Mouse (Mus musculus) adrenal gland, adult (tissue): Measurements from ENCODE around the gene Sapcd2.

Experiments
- DNase-seq, 2 experiments: peaks; one replicate each; pipeline ENCODE4 v3.0.0; 2022 to 2023; ENCODE audit warnings: low spot score in 1 of 2; ENCODE audit not compliant: inconsistent age in 2 of 2

The Sapcd2 gene

DNA sequence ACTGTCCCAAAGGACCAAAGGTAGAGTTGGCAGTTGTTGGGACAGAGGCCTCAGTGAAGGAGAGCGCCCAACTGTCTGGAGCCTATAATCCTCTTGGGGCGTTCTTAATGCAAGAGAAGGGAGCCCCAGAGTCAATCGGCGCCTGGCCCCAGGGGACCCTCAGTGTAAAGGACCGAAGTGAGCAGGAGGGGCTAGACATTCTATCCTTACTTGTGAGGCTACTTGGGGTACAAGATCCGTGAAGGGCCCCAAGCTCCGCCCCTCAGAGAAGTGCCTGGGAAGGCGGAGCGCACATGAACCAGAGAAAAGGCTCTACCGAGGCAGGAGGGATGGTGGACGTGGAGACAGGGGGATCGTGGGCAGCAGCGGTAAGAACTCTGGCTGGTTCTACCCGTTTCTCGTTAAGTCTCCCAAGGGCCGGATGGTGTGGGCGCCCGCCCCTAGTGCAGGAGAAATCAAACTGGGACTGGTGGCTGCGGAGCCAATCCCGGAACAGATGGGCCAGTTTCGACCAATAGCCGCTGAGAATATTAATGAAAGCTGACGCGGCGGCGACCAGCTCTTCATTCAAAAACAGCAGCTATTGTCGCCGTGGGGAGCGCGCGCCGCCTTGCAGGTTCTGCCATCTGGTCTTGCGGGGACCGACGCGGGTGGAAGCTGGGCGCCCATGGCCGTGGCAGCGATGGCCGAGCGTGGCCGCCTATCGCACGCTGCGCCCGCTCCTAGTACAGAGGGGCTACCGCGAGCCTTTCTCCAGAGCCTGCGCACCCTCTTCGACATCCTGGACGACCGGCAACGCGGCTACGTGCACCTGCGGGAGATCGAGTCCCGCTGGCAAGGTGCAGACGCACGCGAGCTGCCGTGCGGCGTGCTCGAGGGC lies at the start of gene Sapcd2:
Gene Sapcd2 (plus strand): TSS at position 558 of the 880 bp plus-strand sequence.
- DNase-seq: peak; percentile 86 to 94

DNA sequence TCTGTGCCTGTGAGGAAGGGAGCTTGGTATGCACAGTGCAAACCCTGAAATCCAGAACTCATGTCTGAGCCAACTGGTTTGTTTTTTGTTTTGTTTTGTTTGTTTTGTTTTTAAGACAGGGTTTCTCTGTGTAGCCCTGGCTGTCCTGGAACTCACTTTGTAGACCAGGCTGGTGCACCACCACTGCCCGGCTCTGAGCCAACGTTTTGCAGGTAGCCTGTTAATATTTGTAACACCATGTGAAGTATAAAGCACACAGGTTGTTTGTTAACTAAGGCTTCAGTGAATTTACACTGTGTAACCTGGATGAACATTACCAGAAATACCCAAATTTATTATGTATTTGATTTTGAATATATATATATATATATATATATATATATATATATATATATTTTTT lies 46.1 kb upstream of the Sapcd2 start:
- no peak for DNase-seq

DNA sequence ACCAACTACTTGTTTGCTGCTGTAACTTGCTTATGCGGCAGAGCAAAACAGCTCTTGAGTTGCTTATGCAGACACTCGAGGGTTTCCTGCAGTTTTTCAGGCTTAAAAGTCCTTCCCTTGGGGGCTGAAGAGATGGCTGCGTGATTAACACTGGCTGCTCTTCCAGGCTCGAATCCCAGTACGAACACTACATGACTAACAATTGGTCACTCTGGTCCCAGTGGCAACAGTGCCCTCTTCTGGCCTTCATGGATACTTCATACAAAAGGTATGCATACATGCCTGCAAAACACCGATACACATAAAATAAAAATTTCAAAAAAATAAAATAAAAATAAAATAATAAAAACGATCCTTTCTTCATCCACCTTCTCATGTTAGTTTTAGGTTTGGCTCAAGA lies 43.7 kb upstream of the Sapcd2 start:
- peak in 1 of 2 experiments; percentile 65 for DNase-seq

DNA sequence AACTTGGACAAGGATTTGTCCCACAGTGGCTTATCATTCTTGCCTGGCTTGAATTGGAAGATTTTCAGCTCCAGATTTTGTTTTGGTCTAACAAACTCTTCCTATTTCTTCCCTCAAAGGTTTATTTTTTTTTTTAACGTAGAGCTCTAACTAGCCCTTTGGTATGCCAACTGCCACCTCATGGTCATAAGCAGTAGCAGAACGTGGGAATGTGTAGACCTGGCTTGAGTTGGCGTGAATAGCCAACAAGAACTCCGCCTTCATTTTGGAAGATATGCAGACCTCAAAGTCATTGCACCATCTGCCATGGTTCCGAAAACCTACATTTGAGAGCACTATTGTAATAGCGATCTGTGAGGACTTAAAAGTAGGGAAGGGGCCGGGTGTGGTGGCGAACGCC lies 40.7 kb upstream of the Sapcd2 start:
- DNase-seq: peak in 1 of 2 experiments; percentile 32

DNA sequence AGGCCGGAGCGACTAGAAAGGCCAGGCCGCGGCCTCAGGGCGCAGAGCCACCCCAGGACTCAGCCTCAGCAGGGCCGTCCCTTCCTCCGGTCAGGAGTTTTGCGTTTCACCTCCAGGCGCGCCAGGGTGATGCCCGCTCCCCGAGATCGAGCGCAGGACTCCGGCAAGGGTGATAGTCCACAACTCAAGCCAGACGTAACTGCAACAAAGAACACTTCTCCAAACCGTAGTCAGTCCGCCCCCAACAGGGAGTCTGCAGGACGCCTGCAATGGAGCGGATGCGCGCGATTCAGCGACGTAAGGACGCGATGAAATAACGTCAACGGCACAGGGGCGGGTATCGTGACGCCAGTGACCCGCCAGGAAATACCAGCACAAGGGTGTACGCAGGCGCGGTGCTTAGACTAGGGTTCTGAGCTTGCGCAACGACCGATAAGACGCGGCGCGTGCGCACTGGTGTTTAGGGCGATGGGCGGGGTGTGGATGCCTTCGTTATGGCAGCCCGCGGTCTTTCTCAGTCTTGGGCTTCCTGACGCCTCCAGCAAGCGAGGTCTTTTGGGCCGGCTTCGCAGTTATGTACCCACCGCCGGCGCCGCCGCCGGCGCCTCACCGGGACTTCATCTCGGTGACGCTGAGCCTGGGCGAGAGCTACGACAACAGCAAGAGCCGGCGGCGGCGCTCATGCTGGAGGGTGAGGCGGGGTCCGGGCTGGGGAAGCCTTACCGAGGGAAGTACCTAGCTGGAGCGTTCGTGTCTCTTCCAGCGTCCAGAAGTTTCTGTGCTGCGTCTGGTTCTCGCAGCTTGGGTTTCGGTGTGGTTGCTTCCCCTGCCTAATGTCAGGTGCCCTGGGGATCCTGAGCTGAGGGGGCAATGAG lies 39.6 kb upstream of the Sapcd2 start, which contains the start of gene Man1b1:
Gene Man1b1 (plus strand): TSS at position 53 of the 875 bp plus-strand sequence.
- peak; percentile 99 to 100 for DNase-seq

DNA sequence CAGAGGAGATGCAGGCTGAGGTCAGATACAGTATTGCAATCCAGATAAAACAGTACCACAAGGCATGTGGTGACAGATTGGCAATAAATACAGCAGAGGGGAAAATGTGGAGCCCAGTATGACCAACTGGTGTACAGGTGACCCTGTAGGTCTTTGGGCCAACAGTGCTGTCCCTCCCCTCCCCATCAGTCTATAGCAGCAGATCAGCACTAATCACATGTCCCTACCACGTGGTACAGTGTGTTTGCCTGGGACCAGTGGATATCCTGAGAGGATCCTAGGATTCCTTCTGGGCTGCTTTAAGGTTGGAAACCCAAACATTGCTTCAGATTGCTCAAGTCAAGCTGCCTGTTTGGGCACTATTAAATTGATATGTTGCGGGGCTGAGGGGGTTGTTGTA lies 38.6 kb upstream of the Sapcd2 start:
- DNase-seq: peak in 1 of 2 experiments; percentile 27

DNA sequence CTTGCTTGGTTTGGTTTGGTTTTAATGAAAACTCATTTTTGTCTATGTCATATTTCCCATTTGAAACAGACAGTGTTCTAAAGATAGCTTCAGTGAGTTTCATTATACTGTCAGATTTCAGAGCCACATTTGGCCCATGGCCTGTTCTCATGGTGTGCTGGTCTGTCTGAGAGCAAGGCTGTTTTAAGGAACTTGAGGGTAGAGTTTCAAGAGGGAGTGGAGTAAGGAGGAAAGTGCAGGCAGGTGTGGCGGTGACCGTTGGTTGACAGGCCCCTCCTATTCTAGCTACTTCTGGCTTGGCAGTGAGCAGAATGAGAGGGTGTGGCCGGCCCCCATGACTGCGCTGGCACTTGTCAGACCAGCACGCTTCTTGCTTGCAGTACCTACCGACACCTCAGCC lies 33.8 kb upstream of the Sapcd2 start:
- DNase-seq: no peak

DNA sequence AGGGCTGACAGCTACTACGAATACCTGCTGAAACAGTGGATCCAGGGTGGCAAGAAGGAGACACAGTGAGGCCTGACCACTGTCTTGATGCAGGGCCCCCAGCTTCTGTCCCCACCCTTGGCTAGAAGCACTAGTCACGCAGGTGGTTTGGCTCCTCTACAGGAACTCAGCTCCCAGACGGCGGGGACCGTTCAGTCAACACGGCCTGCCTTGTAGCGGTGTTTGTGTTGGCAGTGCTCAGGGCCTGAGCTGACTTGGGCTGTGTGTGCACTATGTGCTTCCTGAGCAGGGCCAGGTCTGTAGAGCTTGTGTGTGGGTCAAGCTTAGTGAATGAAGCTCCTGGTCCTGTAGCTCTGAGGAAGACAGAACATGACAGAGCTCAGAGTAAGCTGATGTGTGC lies 24.0 kb upstream of the Sapcd2 start:
- DNase-seq: no peak

DNA sequence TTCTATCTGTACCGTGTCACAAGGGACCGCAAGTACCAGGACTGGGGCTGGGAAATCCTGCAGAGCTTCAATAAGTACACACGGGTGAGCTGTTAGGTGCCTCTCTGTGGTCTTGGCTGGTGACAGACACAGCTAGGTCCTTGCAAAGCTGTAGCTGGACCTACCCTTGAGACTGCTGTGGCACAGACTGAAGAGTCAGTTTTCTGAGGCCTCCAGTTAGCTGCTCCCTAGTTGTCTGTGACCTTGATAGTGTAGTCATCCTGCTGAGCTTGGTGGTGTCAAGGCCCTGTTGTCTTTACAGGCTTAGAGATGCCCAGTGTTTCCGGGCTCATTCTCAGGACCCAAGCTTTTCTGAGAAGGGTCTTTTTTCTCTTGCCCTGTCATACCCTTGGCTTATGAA lies 22.6 kb upstream of the Sapcd2 start:
- peak; percentile 70 to 86 for DNase-seq

DNA sequence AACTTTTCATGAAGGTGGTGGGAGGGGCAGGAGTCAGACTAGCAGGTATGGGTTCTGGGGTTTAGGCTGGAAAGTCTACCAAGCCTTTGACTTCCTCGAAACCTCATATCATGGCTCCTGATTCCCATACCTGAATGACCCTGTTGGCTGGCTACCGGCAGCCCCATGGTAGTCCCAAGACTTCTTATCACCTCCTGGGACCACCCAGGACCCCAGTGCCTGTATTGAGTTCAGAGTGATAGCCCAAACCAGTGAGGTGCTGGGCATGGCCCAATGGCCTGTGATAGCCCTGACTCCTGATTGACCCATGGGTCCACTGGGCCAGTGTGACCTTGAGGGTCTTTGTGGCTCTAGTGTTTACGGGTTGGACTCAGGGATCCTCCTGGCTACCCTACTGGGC lies 21.4 kb upstream of the Sapcd2 start:
- no peak for DNase-seq

DNA sequence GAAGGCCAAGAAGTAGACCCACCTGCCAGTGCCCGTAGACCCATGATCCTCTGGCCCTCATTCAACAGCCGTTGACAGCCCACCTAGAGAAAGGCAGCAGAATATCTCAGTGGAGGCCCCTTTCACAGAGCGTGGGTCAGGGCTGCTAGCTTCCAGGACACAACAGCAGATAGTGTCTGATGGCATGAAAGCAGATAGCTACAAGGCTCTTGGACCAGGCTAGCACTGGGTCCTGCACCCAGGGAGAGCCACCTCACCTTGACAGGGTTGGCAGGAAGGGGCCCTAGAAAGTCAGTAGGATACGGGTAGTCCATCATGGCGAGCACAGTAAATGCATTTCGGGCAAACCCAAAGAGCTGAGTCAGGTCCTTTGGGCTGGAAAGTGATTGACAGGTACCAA lies 17.9 kb upstream of the Sapcd2 start:
- no peak for DNase-seq

DNA sequence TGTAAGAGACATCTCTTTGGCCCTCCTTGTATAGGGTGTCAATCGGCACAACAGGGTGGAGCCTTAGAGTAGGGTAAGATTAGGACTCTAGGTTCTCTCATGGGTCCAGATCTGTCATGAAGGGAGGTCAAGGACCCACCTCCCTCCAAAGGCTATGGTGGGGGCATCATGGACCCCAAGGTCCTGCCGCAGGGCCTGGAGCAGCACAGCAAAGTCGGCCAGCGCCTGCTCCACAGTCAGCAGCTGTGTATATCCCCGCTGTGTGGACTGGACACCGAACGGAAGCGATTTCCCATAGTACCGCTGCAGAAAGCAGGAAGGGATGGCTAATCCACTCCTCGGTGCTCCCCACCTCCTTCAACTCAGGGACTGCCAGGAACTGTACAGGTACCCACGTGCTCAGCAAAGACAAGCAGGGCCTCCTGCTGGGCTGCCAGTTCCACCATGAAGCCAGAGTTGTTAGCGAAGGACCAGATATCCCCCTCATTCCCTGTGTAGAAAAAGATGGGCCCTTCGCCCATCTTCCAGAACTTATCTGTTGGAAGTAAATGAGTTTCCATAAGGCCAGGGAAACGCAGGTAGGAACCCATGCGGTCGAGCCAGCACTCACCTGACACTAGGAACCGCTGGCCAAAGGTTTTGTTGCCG lies 16.6 kb upstream of the Sapcd2 start:
- peak in 1 of 2 experiments; percentile 39 for DNase-seq

DNA sequence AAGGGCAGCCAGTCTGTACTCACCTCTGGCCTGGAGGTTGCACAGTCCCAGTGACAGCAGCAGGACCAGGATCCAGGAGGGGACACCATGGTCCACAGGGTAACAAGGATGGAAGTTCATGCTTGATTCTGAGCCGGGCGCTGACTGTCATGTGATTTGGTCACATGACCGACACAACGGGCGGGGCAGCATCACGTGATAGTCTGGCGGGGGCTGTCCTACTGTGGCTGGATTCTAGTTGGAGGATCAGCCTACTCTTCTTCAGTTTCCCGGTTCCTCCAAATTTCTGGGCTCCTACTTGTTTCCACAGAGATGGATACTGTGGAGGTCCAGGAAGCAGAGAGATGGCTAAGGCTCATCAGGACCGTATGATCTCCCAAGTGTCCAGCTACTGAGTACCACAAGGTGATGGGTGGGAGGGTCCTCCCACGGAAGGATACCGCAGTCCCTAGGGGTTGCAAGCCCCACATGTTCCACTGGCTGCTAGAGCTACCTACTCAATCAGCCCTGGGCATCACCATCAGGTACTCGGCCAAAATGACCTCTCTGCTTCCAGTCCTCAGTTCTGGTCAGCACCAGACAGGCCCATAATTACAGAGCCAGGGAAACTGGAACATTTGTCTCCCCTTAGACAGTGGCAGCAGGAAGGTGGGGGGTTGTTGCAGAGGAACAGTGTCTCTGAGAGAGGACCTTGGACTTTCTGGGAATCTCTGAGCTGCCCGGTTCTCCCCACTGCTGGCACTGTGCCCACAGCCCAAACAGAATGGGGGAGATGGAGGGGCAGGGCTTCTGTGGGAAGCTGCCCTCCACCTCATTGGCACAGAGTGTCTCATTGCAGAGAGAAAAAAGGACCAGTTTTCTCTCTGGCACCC lies 15.7 kb upstream of the Sapcd2 start, which contains the start of gene Dpp7:
Gene Dpp7 (minus strand): TSS at position 152 of the 872 bp plus-strand sequence.
- DNase-seq: peak; percentile 76 to 89

DNA sequence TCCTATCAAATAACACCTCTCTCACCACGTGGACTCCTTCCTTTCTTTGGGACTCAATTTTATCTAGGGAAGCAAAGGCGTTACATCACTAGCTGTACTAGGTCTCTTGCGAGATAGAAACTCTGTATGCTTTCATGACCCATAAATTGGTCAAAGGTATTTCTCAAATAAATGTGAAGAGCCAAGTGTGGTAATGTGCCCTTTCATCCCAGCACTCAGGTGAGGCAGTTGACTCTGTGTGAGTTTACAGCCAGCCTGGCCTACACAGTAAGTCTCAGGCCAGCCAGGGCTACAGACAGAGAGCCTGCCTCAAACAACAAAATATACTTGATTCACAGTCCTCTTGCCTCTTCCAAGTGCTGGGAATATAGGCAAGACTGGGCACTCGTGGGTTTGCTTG lies 12.3 kb upstream of the Sapcd2 start:
- DNase-seq: no peak

DNA sequence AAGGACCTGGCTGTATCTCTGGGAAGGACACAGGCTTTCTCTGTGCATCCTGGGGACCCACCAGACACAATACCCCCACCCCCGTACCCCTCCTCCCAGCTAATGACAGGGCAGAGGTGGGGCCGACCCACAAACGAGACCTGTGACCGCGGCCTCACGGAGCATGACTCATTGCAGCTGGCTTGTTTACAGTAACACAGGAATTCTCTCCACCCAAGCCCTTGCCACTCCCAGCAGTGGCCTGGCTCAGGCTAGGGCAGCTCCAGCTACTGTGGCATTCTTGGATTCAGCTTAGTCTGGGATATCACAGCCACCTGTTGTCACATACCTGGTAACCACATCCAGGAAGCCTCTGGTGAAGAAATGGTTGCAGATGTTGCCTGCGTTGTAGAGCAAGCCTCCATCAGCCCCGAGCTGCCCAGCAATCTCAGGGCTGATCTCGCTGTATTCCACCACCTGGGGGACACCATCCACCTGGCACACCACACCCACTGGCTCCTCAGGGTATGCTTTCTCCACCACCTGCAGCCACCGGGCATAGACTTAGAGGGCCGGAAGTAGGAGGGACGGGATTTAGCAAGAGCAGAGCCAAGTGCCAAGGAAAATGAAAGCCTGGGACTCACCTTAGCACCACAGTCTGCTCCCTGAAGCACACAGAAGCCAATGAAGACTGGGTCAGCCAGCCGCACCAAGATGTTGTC lies 8.5 kb upstream of the Sapcd2 start:
- DNase-seq: peak; percentile 29 to 66

DNA sequence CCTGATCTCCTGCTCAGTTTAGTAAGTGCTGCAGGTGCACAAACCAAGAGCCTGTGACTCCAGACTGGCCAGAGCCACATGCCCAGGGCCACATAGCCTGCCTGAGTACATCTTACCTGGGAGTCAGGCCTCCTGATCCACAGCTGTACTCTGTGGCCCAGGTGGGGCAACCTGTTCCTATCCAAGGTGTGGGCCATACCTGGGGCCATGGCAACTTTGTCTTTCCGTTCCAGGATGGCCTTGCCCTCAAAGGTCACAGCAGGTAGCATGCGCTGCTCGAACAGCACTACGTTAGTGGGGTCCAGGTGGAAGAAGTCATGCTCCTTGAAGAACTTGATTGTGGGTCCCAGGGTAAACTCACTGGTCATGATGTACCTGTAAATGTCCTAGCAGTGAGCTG lies 7.8 kb upstream of the Sapcd2 start:
- no peak for DNase-seq

DNA sequence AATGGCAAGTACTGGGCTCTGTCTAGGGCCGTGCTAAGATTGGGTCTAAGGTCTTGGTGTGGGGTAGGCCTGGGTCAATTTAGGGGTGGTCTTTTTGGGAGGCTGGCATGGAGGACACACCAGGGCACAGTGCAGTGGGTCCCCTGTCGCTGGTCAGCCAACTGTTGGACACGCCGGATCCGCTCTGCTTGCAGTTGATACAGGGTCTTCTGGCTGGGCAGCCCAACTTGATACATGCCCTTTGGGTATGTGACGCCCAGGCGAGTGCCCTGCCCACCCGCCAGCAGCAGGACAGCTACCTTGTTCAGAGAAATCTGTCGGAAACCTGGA lies 7.4 kb upstream of the Sapcd2 start:
- DNase-seq: peak in 1 of 2 experiments; percentile 28

DNA sequence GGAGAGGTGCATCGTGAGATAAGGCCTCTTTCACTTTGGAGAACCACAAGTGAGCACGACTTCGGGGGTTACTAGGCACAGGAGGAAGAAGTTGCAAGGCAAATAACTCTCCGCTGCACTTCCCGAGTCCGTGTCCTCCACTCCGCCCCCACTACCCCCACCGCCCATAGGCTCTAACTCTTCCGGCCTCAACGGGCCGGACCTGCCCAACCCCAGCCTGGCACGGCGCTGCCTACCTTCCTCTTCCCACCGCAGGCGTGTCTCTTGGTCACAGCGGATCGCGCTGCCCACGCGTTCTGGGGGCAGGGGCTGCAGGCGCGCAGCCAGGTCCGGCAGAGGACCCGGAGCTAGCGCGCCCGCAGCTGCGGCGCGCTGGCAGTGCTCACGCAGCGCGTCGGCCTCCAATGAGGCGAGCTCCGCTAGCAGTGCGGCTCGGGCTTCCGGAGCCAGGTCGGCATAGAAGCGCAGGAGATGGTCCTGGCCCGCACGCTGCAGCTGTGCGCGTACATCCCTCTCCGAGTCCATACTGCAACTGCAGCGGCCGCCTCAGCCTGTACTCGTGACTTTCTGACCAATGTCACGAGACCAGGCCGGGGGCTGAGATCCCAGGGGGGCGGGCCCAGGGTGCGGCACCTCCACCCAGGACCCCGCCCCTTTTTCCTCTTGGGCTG lies 6.9 kb upstream of the Sapcd2 start, which contains the start of gene Uap1l1:
Gene Uap1l1 (minus strand): TSS at position 592 of the 671 bp plus-strand sequence.
- DNase-seq: peak; percentile 87 to 91

DNA sequence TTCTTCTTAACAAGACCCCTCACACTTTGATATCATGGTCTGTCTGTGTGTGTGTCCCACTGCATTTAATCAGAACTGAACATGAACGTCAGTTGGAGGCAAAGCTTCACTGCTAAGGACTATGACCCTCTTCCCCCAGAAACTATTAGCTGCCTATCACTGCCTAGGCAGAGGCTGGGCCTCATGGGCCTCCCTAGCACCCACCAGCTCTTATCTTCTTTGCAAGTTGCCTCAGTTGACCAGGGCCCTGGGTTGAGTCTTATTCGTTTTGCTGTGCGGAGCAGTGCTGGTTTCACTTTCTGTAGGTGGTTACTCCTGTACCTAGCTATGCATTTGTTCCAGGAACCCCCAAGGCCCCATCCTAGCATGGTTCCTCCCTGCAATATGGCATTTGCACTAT lies 2.1 kb upstream of the Sapcd2 start:
- no peak for DNase-seq
